8 mouse cellular contexts compared by ENCODE assay signal in the genomic region with DNA sequence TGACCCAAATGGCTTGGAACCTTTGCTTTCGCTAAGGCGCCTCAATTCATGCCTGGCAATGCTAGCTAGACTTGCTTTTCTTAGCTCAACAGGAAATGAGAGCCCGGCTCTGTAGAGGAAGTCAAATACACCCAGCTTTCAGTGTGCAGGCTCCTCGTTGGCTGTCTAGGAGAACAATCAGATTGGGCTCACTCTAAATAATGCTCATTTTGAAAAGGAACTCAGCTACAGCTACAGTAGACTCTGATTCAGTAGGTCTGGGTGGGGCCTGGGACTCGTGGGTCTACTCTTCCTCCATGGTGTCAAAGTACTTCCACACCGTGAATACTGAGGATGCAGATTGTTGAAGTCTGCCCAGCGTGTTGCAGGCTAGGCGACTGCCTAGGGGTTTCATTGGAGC. TPM values are rescaled to one million over a fixed set of nuclear protein-coding genes. Genes with fewer than 3 reads are reported as not detected.
DNase-seq lines count a peak whose midpoint lies in the region; ATAC-seq and TF ChIP-seq lines count a peak whose summit lies in the region.

No protein-coding gene starts in this region.

- peak overlapping the region; percentile 51; the same call in 1 of the 2 replicates for H3K27ac ChIP-seq in midbrain, postnatal 0 days (ENCODE audit: low read depth, low read length)
- no peak overlapping the region for H3K27ac ChIP-seq in midbrain, embryonic 16.5 days (ENCODE audit: low read length)
- H3K27ac ChIP-seq in heart, embryonic 10.5 days, result peak overlapping the region; percentile 77; the same call in 1 of the 2 replicates

- H3K4me1 ChIP-seq in midbrain, postnatal 0 days (ENCODE audit: insufficient read depth, low read length), result peaks cover 2% of the 10 kb centered on the region; the same call in 1 of the 2 replicates
- H3K4me1 ChIP-seq in midbrain, embryonic 16.5 days (ENCODE audit: control insufficient read depth, insufficient read depth, low read length), result peaks cover 36% of the 10 kb centered on the region
- H3K4me1 ChIP-seq in heart, embryonic 10.5 days, result peaks cover 83% of the 10 kb centered on the region

- no peak for TF ChIP-seq CTCF in midbrain, postnatal 0 days (IDR thresholded peaks at IDR 0.05)

- WGBS in midbrain, postnatal 0 days, result 45% methylated on average over 8 of the region's 8 CpGs
- 45% methylated on average over 8 of the region's 8 CpGs for WGBS in midbrain, embryonic 16.5 days
- 29% methylated on average over 8 of the region's 8 CpGs for WGBS in heart, embryonic 10.5 days

- ATAC-seq in midbrain, postnatal 0 days (ENCODE audit: low FRiP score), result peak; percentile 43; the same call in 1 of the 2 replicates
- ATAC-seq in midbrain, embryonic 16.5 days, result no peak

- H3K9ac ChIP-seq in midbrain, postnatal 0 days (replicated peaks; ENCODE audit: low read length, poor library complexity, severe bottlenecking), result no peak overlapping the region
- H3K9ac ChIP-seq in midbrain, embryonic 16.5 days (ENCODE audit: low read depth, low read length), result no peak overlapping the region

- H3K27me3 ChIP-seq in midbrain, postnatal 0 days (ENCODE audit: insufficient read depth, low read length), result no peaks in the 10 kb centered on the region
- H3K27me3 ChIP-seq in midbrain, embryonic 16.5 days (ENCODE audit: control insufficient read depth, insufficient read depth, low read depth, low read length), result no peaks in the 10 kb centered on the region
- no peaks in the 10 kb centered on the region for H3K27me3 ChIP-seq in heart, embryonic 10.5 days (ENCODE audit: insufficient read depth, poor library complexity, severe bottlenecking)

- peaks cover 5% of the 10 kb centered on the region; the same call in 1 of the 2 replicates for H3K36me3 ChIP-seq in midbrain, postnatal 0 days (ENCODE audit: insufficient read depth, low read length)
- no peaks in the 10 kb centered on the region for H3K36me3 ChIP-seq in midbrain, embryonic 16.5 days (ENCODE audit: control insufficient read depth, insufficient read depth, low read length)
- peaks cover 12% of the 10 kb centered on the region for H3K36me3 ChIP-seq in heart, embryonic 10.5 days

- H3K4me3 ChIP-seq in midbrain, postnatal 0 days (ENCODE audit: low read depth, low read length), result no peak overlapping the region
- H3K4me3 ChIP-seq in midbrain, embryonic 16.5 days (ENCODE audit: low read depth, low read length), result no peak overlapping the region
- peak overlapping the region; percentile 40 for H3K4me3 ChIP-seq in heart, embryonic 10.5 days

- no peak for DNase-seq in midbrain, postnatal 0 days (ENCODE audit: low spot score)
- no peak for DNase-seq in heart, embryonic 10.5 days (ENCODE audit: low spot score)
- DNase-seq in kidney, postnatal 25 days, result peak; percentile 50 to 70
- peak; percentile 53 to 61 for DNase-seq in natural killer cell, adult 2 months (ENCODE audit: low spot score in 2 of 2)
- no peak for DNase-seq in frontal cortex, postnatal 36 days (ENCODE audit: low spot score in 2 of 2)
- no peak for DNase-seq in layer of hippocampus, postnatal 25 days (ENCODE audit: extremely low spot score in 1 of 2, low spot score in 1 of 2)
- DNase-seq in ovary, postnatal 36 days (ENCODE audit: low spot score), result no peak

- no peak overlapping the region for H3K4me2 ChIP-seq in midbrain, postnatal 0 days (ENCODE audit: low read depth, low read length, poor library complexity, severe bottlenecking)
- no peak overlapping the region for H3K4me2 ChIP-seq in midbrain, embryonic 16.5 days (ENCODE audit: low read length)

- H3K9me3 ChIP-seq in midbrain, postnatal 0 days (ENCODE audit: low read length), result no peaks in the 10 kb centered on the region
- no peaks in the 10 kb centered on the region for H3K9me3 ChIP-seq in midbrain, embryonic 16.5 days (replicated peaks; ENCODE audit: control insufficient read depth, low read length, poor library complexity, severe bottlenecking)
- no peaks in the 10 kb centered on the region for H3K9me3 ChIP-seq in heart, embryonic 10.5 days

RNA-seq across cellular contexts. Expression of a gene that starts 22.0 kb away (rescaled TPM):
- total RNA-seq in midbrain, postnatal 0 days (2014; rRNA removed), result 185 and 191 TPM in 2 replicates
- polyA plus RNA-seq in midbrain, postnatal 0 days (2015; fragmentation: Nextera tagmentation; extraction: Ambion mirVana), result 16.0 and 30.6 TPM in 2 replicates
- 31.4 and 38.4 TPM in 2 replicates for polyA plus RNA-seq in midbrain, embryonic 16.5 days (2015; fragmentation: Nextera tagmentation; extraction: Ambion mirVana)
- 19.0 and 24.7 TPM in 2 replicates for polyA plus RNA-seq in heart, embryonic 10.5 days (2016; fragmentation: Nextera tagmentation; extraction: Ambion mirVana)
- total RNA-seq in layer of hippocampus, postnatal 25 days (2021), result 100 to 1,000 TPM; 154 to 180 TPM

Comparison
In these comparisons a context has a peak if more than half of its experiments do, and no peak if none do; other contexts are left out.
1. DNase-seq: peak in kidney, postnatal 25 days (2 of 2) and natural killer cell, adult 2 months (2 of 2); none in midbrain, postnatal 0 days (single experiment), heart, embryonic 10.5 days (single experiment), frontal cortex, postnatal 36 days (0 of 2), layer of hippocampus, postnatal 25 days (0 of 2) and ovary, postnatal 36 days (single experiment).